Mouse (Mus musculus) embryo, embryonic 11 days (tissue): ENCODE measurements at regions not wholly inside any gene's neighbourhood (a gene's known extent, or its start where the extent isn't known, plus 50 kb on each side); places are given as distances from the start of the nearest gene placed in this dataset.

Experiments used
- DNase-seq: peaks from one replicate; pipeline ENCODE4 v3.0.0-alpha.2; 2015

GRCm38 (mm10) chr13:46222031-46222430 lies 51.5 kb upstream of the Stmnd1 start:
- DNase-seq: no peak

GRCm38 (mm10) chr13:46218101-46218701 lies 55.3 kb upstream of the Stmnd1 start:
- DNase-seq: peak; percentile 10

- DNase-seq: peak; percentile 21
These were observed 56.3 kb upstream of the Stmnd1 start for GRCm38 (mm10) chr13:46216954-46217838.

- DNase-seq: no peak
These were observed 70.0 kb upstream of the Stmnd1 start for GRCm38 (mm10) chr13:46203551-46203950.

GRCm38 (mm10) chr13:46202586-46202985 lies 70.9 kb upstream of the Stmnd1 start:
- DNase-seq: no peak

- peak; percentile 58 for DNase-seq
These were observed 72.4 kb upstream of the Stmnd1 start for GRCm38 (mm10) chr13:46201029-46201599.

- no peak for DNase-seq
These were observed 80.4 kb upstream of the Stmnd1 start for GRCm38 (mm10) chr13:46193131-46193530.

GRCm38 (mm10) chr13:46189726-46190125 lies 83.8 kb upstream of the Stmnd1 start:
- no peak for DNase-seq

GRCm38 (mm10) chr13:46182851-46183250 lies 90.7 kb upstream of the Stmnd1 start:
- peak; percentile 28 for DNase-seq

- DNase-seq: peak; percentile 57
These were observed 92.9 kb upstream of the Stmnd1 start for GRCm38 (mm10) chr13:46180606-46181133.

GRCm38 (mm10) chr13:46179916-46180315 lies 93.6 kb upstream of the Stmnd1 start:
- DNase-seq: no peak

- DNase-seq: no peak
These were observed 100.4 kb upstream of the Stmnd1 start for GRCm38 (mm10) chr13:46173103-46173502.

GRCm38 (mm10) chr13:46162025-46162374 lies 111.5 kb upstream of the Stmnd1 start:
- DNase-seq: peak; percentile 84

GRCm38 (mm10) chr13:46161261-46162024 lies 112.1 kb upstream of the Stmnd1 start:
- DNase-seq: peak; percentile 26

- DNase-seq: no peak
These were observed 114.2 kb upstream of the Stmnd1 start for GRCm38 (mm10) chr13:46159354-46159753.

GRCm38 (mm10) chr13:46153282-46154260 lies 120.0 kb upstream of the Stmnd1 start:
- no peak for DNase-seq

- DNase-seq: no peak
These were observed 133.5 kb upstream of the Stmnd1 start for GRCm38 (mm10) chr13:46140006-46140405.

- DNase-seq: no peak
These were observed 134.3 kb upstream of the Stmnd1 start for GRCm38 (mm10) chr13:46139251-46139650.

GRCm38 (mm10) chr13:46135411-46135810 lies 138.1 kb upstream of the Stmnd1 start:
- no peak for DNase-seq

GRCm38 (mm10) chr13:46129236-46129855 lies 144.2 kb upstream of the Stmnd1 start:
- no peak for DNase-seq

GRCm38 (mm10) chr13:46123446-46123845 lies 150.1 kb upstream of the Stmnd1 start:
- no peak for DNase-seq
